Comparison of ENCODE assay signal across 15 mouse cellular contexts in genomic region chr7:140942811-140943210, GRCm38 (mm10). TPM values are rescaled to one million over a fixed set of nuclear protein-coding genes. Genes with fewer than 3 reads are reported as not detected.
DNase-seq lines count a peak whose midpoint lies in the region; ATAC-seq lines count a peak whose summit lies in the region.
"Had no signal": no experiment of that assay in that cellular context is flagged by ENCODE, and none has a peak within 500 bp of the region (broad histone marks: within the 10 kb centered on the region; RNA-seq: fewer than 3 reads in every experiment).

No protein-coding gene starts in this region.

- DNase-seq in heart, embryonic 10.5 days (ENCODE audit: low spot score) = no peak
- DNase-seq in heart, adult 8-10 months (ENCODE audit: low spot score) = no peak
- DNase-seq in limb, embryonic 11.5 days (ENCODE audit: low spot score) = no peak
- DNase-seq in cerebellum, adult 18-20 months = no peak
- DNase-seq: adrenal gland, postnatal 25 days; cerebellum, adult 9-10 months; midbrain, embryonic 14.5 days had no signal

- no peak overlapping the region for H3K9ac ChIP-seq in limb, embryonic 11.5 days (ENCODE audit: low read length)
- H3K9ac ChIP-seq in stomach, embryonic 15.5 days = no peak overlapping the region

- no peak overlapping the region for H3K4me3 ChIP-seq in heart, embryonic 10.5 days
- H3K4me3 ChIP-seq in megakaryocyte, embryonic 14.5 days (replicated peaks) = peak overlapping the region; percentile 51
- no peak overlapping the region for H3K4me3 ChIP-seq in limb, embryonic 11.5 days (ENCODE audit: low read depth, low read length)
- no peak overlapping the region for H3K4me3 ChIP-seq in stomach, embryonic 15.5 days (replicated peaks)

- ATAC-seq in megakaryocyte, adult 5-6 weeks (ENCODE audit: poor library complexity, severe bottlenecking) = no peak
- ATAC-seq in limb, embryonic 11.5 days (ENCODE audit: insufficient number of reproducible peaks, low FRiP score, low TSS enrichment, low read depth) = no peak
- ATAC-seq in stomach, embryonic 15.5 days (ENCODE audit: insufficient read depth, low FRiP score, low read depth) = no peak
- ATAC-seq in frontal cortex, adult (ENCODE audit: low TSS enrichment) = no peak

- WGBS in heart, embryonic 10.5 days = 89% methylated on average over 10 of the region's 10 CpGs
- 89% methylated on average over 10 of the region's 10 CpGs for WGBS in limb, embryonic 11.5 days
- WGBS in stomach, embryonic 15.5 days = 85% methylated on average over 10 of the region's 10 CpGs

- H3K27ac ChIP-seq in heart, embryonic 10.5 days = peak overlapping the region; percentile 3; the same call in 1 of the 2 replicates
- H3K27ac ChIP-seq in limb, embryonic 11.5 days (replicated peaks; ENCODE audit: low read depth, low read length) = no peak overlapping the region
- H3K27ac ChIP-seq in stomach, embryonic 15.5 days = peak overlapping the region; percentile 97

- no peaks in the 10 kb centered on the region for H3K9me3 ChIP-seq in heart, embryonic 10.5 days
- H3K9me3 ChIP-seq in megakaryocyte, embryonic 14.5 days = no peaks in the 10 kb centered on the region
- H3K9me3 ChIP-seq in limb, embryonic 11.5 days (ENCODE audit: control insufficient read depth, low read length) = no peaks in the 10 kb centered on the region
- no peaks in the 10 kb centered on the region for H3K9me3 ChIP-seq in stomach, embryonic 15.5 days
- H3K9me3 ChIP-seq: hindbrain, embryonic 12.5 days had no signal

- peaks cover 30% of the 10 kb centered on the region for H3K36me3 ChIP-seq in heart, embryonic 10.5 days
- H3K36me3 ChIP-seq in megakaryocyte, embryonic 14.5 days (replicated peaks; ENCODE audit: low read length) = peaks cover 51% of the 10 kb centered on the region
- peaks cover 11% of the 10 kb centered on the region for H3K36me3 ChIP-seq in limb, embryonic 11.5 days (ENCODE audit: control insufficient read depth, insufficient read depth, low read length)
- H3K36me3 ChIP-seq in stomach, embryonic 15.5 days = peaks cover 8% of the 10 kb centered on the region; the same call in 1 of the 2 replicates
- H3K36me3 ChIP-seq: hindbrain, embryonic 12.5 days had no signal

- peaks cover 42% of the 10 kb centered on the region for H3K4me1 ChIP-seq in heart, embryonic 10.5 days
- peaks cover 91% of the 10 kb centered on the region for H3K4me1 ChIP-seq in megakaryocyte, embryonic 14.5 days
- H3K4me1 ChIP-seq in limb, embryonic 11.5 days (ENCODE audit: control insufficient read depth, insufficient read depth, low read length) = peaks cover 19% of the 10 kb centered on the region
- peaks cover 29% of the 10 kb centered on the region for H3K4me1 ChIP-seq in stomach, embryonic 15.5 days

- H3K4me2 ChIP-seq in limb, embryonic 11.5 days (ENCODE audit: low read depth, severe bottlenecking) = peak overlapping the region; percentile 49; the same call in 1 of the 2 replicates
- H3K4me2 ChIP-seq in stomach, embryonic 15.5 days = peak overlapping the region; percentile 64; the same call in 1 of the 2 replicates

- H3K27me3 ChIP-seq in heart, embryonic 10.5 days (ENCODE audit: insufficient read depth, poor library complexity, severe bottlenecking) = peaks cover 10% of the 10 kb centered on the region; the same call in 1 of the 2 replicates
- H3K27me3 ChIP-seq in megakaryocyte, embryonic 14.5 days (replicated peaks) = no peaks in the 10 kb centered on the region
- no peaks in the 10 kb centered on the region for H3K27me3 ChIP-seq in limb, embryonic 11.5 days (ENCODE audit: control insufficient read depth, insufficient read depth, low read length)
- H3K27me3 ChIP-seq in stomach, embryonic 15.5 days (replicated peaks) = no peaks in the 10 kb centered on the region
- H3K27me3 ChIP-seq: hindbrain, embryonic 12.5 days; Patski had no signal

RNA-seq across cellular contexts. Expression of gene Pgghg, which starts 1.6 kb away (rescaled TPM):
- polyA plus RNA-seq in heart, embryonic 10.5 days (2016; fragmentation: Nextera tagmentation; extraction: Ambion mirVana) = 13.7 and 16.1 TPM in 2 replicates
- 1 to 10 TPM; 3.8 to 5.3 (median 4.3) TPM for total RNA-seq in heart, adult 8-10 months (2022)
- 6.6 and 7.4 TPM in 2 replicates for polyA plus RNA-seq in megakaryocyte, embryonic 14.5 days (2012; ENCODE audit: insufficient read depth, low replicate concordance)
- total RNA-seq in megakaryocyte, adult 5-6 weeks (2015) = 8.7 and 9.3 TPM in 2 replicates
- total RNA-seq in megakaryocyte, adult 5-6 weeks (2017) = 7.8 and 10.2 TPM in 2 replicates
- polyA plus RNA-seq in limb, embryonic 11.5 days (2014; fragmentation: Nextera tagmentation; extraction: Ambion mirVana) = 13.6 and 16.1 TPM in 2 replicates
- polyA plus RNA-seq in stomach, embryonic 15.5 days (2015; fragmentation: Nextera tagmentation; extraction: Ambion mirVana) = 21.2 and 23.5 TPM in 2 replicates

RNA-seq across cellular contexts. Expression of gene Ifitm5, which starts 7.3 kb away (rescaled TPM):
- 1.8 and 2.3 TPM in 2 replicates for polyA plus RNA-seq in heart, embryonic 10.5 days (2016; fragmentation: Nextera tagmentation; extraction: Ambion mirVana)
- under 1 TPM in 3 of 4 experiments, not detected in 1; 0.35 to 0.72 (median 0.37) TPM for total RNA-seq in heart, adult 8-10 months (2022)
- polyA plus RNA-seq in megakaryocyte, embryonic 14.5 days (2012; ENCODE audit: insufficient read depth, low replicate concordance) = not detected in 2 replicates
- 0.78 and 2.3 TPM in 2 replicates for total RNA-seq in megakaryocyte, adult 5-6 weeks (2015)
- 1.3 TPM in 1 of 2 replicates, not detected in the other for total RNA-seq in megakaryocyte, adult 5-6 weeks (2017)
- 1.7 and 1.9 TPM in 2 replicates for polyA plus RNA-seq in limb, embryonic 11.5 days (2014; fragmentation: Nextera tagmentation; extraction: Ambion mirVana)
- polyA plus RNA-seq in stomach, embryonic 15.5 days (2015; fragmentation: Nextera tagmentation; extraction: Ambion mirVana) = 3.2 and 3.6 TPM in 2 replicates
- total RNA-seq: left cerebral cortex, postnatal 10 days had no signal

RNA-seq across cellular contexts. Expression of gene Gm45717, which starts 12.9 kb away (rescaled TPM):
- not detected in 2 replicates for polyA plus RNA-seq in heart, embryonic 10.5 days (2016; fragmentation: Nextera tagmentation; extraction: Ambion mirVana)
- total RNA-seq in heart, adult 8-10 months (2022) = not detected
- not detected in 2 replicates for polyA plus RNA-seq in megakaryocyte, embryonic 14.5 days (2012; ENCODE audit: insufficient read depth, low replicate concordance)
- total RNA-seq in megakaryocyte, adult 5-6 weeks (2015) = not detected in 2 replicates
- total RNA-seq in megakaryocyte, adult 5-6 weeks (2017) = 0.88 TPM in 1 of 2 replicates, not detected in the other
- polyA plus RNA-seq in limb, embryonic 11.5 days (2014; fragmentation: Nextera tagmentation; extraction: Ambion mirVana) = not detected in 2 replicates
- 0.40 and 0.71 TPM in 2 replicates for polyA plus RNA-seq in stomach, embryonic 15.5 days (2015; fragmentation: Nextera tagmentation; extraction: Ambion mirVana)
- total RNA-seq: adrenal gland, postnatal 25 days; left cerebral cortex, postnatal 10 days had no signal
- polyA plus RNA-seq: C2C12; midbrain, embryonic 14.5 days had no signal

RNA-seq across cellular contexts. Expression of gene Ifitm2, which starts 13.0 kb away (rescaled TPM):
- 402 and 508 TPM in 2 replicates for polyA plus RNA-seq in heart, embryonic 10.5 days (2016; fragmentation: Nextera tagmentation; extraction: Ambion mirVana)
- total RNA-seq in heart, adult 8-10 months (2022) = 100 to 1,000 TPM in 1 of 4 experiments, 10 to 100 TPM in 3; 86.2 to 101 (median 90.3) TPM
- 93.8 and 722 TPM in 2 replicates for polyA plus RNA-seq in megakaryocyte, embryonic 14.5 days (2012; ENCODE audit: insufficient read depth, low replicate concordance)
- 773 and 813 TPM in 2 replicates for total RNA-seq in megakaryocyte, adult 5-6 weeks (2015)
- total RNA-seq in megakaryocyte, adult 5-6 weeks (2017) = 401 and 447 TPM in 2 replicates
- polyA plus RNA-seq in limb, embryonic 11.5 days (2014; fragmentation: Nextera tagmentation; extraction: Ambion mirVana) = 853 and 900 TPM in 2 replicates
- polyA plus RNA-seq in stomach, embryonic 15.5 days (2015; fragmentation: Nextera tagmentation; extraction: Ambion mirVana) = 1,181 and 1,379 TPM in 2 replicates

RNA-seq across cellular contexts. Expression of gene Nlrp6, which starts 22.1 kb away (rescaled TPM):
- 0.14 TPM in 1 of 2 replicates, not detected in the other for polyA plus RNA-seq in heart, embryonic 10.5 days (2016; fragmentation: Nextera tagmentation; extraction: Ambion mirVana)
- not detected for total RNA-seq in heart, adult 8-10 months (2022)
- 18.0 and 21.3 TPM in 2 replicates for polyA plus RNA-seq in megakaryocyte, embryonic 14.5 days (2012; ENCODE audit: insufficient read depth, low replicate concordance)
- total RNA-seq in megakaryocyte, adult 5-6 weeks (2015) = not detected in 2 replicates
- total RNA-seq in megakaryocyte, adult 5-6 weeks (2017) = not detected in 2 replicates
- polyA plus RNA-seq in limb, embryonic 11.5 days (2014; fragmentation: Nextera tagmentation; extraction: Ambion mirVana) = 0.26 TPM in 1 of 2 replicates, not detected in the other
- polyA plus RNA-seq in stomach, embryonic 15.5 days (2015; fragmentation: Nextera tagmentation; extraction: Ambion mirVana) = 9.9 and 13.8 TPM in 2 replicates
- polyA plus RNA-seq: Patski had no signal
